Mouse (Mus musculus) gastrocnemius, postnatal 36 days (tissue): Measurements from ENCODE around the gene Gja8. TPM values are rescaled to one million over a fixed set of nuclear protein-coding genes. Genes with fewer than 3 reads are reported as not detected.
A peak's percentile ranks its signal among the peaks of the same experiment; 100 is the strongest.

Source experiments
- DNase-seq, 2 experiments: peaks; one replicate each; pipeline ENCODE4 v3.0.0; 2022
- intact Hi-C: fragments of 180-260 bp; cut with DNase I; formaldehyde crosslinking; loops from one replicate; pipeline ENCODE4 v1.15.1; 2025
- long read RNA-seq, 2 experiments: library from polyadenylated mRNA; stranded (forward); transcript quantifications; one replicate each; pipeline ENCODE4 v2.0.0; 2021
- total RNA-seq, 2 experiments: library from RNA; stranded (reverse); gene quantifications; 2 replicates each; pipeline ENCODE4 v1.2.3; 2021

Gja8 gene
- total RNA-seq, result not detected
- long read RNA-seq, experiment 1, result 0 reads
- long read RNA-seq, experiment 2, result 0 reads

DNA sequence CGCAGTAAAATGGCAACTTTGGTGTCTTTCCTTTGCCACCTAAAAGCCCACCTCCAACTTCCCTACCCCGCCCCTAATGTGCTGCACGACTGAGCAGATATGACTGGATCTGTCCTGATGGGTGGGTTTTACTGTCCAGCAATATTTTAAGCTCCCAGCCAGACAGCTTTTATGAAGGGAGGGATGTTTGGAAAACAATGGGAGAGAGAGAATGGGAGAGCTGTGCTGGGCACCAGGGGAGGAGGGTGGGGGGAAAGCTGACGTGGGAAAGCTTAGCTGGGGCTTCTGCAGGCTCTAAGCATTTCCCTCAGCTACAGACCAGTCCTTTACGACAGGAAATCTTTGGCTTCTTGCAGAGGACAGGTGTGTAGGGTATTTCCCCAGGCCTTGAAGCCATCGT, at the start of gene Gja8:
Gja8 (minus strand) TSS at position 101 of the 400 bp plus-strand sequence.
- no peak for DNase-seq
- intact Hi-C loops, result no loop called here

DNA sequence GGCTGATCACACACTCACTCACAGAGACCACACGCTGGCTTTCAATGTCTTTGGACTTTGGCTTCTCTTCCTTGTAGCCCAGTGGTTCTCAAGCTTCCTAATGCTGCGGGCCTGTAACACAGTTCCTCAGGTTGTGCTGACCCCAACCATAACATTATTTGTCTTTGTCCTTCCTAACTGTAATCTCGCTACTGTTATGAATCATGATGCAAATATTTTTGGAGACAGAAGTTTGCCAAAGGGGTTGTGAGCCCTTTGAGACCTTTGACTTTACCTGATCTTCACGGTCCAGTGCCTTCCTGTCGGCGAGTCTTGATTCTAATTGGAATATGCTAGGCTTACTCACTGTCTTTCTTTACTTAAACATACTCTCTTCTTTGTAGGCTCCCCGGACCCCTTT, 48.6 kb upstream of the Gja8 start:
- intact Hi-C loops, result no loop called here

DNA sequence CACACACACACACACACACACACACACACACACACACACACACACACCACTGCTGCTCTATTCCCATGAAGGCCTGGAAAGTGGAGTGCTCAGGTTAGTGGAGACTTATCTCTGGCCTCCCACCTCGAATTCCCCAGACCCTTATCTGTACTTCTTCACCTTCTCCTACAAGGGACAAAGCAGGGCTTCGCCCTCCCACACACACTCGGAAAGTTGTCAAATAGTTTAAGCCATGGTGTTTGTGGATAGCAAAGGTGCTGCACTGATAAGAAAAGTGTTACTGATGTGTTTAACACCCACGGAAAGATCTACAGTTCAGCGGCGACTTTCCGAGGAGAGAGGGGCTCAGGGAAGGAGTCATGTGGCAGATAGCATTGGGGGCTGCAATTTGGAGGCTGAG, 45.2 kb upstream of the Gja8 start:
- DNase-seq, result no peak
- intact Hi-C loops, result no loop called here

More for the DNA sequence above, 48.6 kb upstream of the Gja8 start:
- no peak for DNase-seq

DNA sequence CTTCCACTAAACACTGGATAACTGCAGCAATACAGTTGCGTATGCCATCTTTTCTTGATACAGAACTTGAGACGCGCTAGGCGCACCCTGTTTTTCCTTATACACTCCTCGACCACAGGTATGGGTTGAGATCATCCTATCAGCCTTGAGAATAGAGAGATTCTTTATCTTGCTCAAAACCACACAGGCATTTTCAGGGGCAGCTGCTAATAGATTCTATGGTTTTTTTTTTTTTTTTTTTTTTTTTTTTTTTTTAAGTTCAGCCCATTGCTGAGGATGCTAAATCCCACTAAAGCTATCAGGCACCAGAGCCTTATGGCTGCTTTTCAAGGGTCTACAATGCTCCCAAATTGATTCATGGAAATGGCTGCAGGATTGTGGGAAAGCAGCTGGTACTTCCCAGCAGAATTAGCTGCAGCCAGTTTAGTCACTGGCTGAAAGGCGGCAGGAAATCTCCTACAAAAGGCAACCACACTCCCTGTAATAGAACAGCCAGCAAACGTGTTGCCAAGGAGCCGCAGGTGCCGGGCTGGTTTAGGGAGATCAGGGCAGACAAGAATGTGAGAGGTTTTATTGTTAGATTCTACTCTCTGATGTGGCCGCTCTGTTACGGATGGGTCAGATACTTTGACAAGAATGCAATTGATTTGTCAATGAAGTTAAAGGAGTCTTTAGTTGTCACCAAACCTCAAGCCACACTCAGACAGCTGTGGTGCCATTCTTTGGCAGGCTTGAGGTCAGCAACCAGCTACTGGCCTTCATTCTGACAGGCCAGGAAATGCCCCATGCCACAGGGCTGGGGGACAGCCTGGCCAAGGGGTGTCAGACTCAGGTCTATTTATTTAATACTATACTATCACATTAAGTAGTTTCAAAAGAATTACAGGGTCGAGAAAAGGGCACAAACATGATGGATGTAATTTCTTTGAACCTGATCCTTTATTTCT, 37.5 kb upstream of the Gja8 start:
- DNase-seq, result no peak
- intact Hi-C loops, result no loop called here

DNA sequence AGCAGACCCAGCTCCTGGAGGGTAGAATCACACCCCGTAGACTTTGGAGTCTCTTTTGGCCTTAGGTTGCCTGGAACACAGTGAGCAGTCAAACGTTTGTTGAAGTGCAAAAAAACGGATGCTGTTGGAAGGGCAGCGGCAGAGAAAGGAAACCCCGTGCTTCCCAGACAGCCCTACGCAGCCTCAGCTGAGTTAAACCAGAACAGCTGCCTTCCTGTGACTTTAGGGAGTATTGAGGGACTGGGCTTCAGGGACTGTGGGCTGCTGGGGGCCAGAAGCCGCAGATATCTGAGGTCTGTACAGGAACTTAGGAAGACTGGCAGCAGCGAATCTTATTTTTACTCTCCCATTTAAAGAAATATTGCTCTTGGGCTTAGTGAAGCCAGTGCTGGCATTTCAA, 34.8 kb upstream of the Gja8 start:
- intact Hi-C loops, result no loop called here
- no peak for DNase-seq

DNA sequence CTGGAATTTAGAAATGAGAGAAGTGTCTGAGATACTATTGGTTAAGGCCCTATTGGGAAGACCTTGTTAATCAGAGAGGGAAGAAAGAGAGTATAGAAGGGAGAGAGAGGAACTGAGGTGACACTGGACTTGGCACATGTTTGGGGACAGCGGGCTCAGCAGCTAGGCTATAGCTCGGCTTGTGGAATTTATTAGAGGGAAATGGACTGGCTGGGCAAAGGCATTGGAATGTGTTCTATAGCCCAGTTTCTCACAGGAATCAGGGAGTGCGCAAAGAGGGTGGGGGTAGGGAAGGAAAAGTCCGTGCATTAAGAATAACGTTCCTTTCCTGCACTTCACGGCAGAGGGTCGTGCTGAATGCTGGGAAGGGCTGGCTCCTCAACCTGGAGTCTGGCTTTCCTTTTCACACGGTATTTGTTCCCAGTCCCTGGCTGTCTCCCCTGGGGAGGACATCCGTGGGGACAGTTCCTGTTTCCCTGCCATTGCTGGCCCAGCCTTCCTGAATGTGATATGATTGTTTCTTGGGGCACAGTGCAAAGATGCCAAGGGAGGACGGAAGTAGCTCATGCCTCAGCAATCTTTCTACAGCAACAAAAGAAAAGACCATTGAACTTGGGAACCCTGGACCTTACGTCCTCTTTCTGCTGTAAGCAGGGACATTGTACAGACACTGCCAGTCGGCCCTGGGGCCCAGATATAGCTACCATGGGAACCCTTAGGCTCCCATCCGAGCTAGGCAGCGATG, 27.8 kb upstream of the Gja8 start:
- no peak for DNase-seq
- intact Hi-C loops, result no loop called here

DNA sequence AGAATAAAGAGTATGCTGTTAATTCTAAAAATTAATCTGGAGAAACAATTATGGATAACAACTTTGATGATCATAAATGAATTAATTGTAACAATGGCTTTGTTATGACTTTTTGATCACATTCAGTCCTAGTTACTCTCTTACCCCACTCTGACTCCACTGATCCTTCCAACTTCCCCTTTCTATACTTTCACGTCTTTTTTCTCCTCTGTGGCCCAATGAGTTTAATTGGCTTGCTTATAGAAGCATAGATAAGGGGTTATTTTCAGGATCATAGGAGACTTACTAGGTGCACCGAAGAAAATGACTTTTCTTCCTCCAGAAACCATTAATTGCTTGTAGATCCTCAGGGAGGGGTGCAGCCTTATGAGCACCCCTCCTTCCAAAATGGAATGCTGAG, 16.9 kb upstream of the Gja8 start:
- intact Hi-C loops, result no loop called here
- no peak for DNase-seq

DNA sequence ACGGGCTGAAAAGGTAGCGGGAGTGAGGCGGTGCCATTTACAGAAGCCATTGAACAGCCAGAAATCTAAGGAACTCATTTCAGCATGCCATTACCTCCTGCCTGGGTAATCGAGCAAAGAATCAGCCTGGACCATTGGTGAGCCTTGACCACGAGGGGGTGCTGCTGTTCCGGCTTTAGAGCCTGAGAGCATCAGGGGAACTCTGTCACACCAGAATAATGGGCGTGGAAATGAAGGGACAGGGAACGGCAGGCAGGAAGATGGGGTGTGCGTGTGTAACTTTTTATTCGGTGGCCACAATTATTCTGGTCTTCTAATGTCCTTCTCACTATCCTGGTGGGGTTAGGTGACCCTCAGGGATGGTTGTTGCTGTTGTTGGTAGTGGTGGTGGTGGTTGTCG, 12.9 kb upstream of the Gja8 start:
- intact Hi-C loops, result loop anchor here (2.0 kb wide), 1 partner anchor 138 kb away; no protein-coding TSS in a partner anchor

DNA sequence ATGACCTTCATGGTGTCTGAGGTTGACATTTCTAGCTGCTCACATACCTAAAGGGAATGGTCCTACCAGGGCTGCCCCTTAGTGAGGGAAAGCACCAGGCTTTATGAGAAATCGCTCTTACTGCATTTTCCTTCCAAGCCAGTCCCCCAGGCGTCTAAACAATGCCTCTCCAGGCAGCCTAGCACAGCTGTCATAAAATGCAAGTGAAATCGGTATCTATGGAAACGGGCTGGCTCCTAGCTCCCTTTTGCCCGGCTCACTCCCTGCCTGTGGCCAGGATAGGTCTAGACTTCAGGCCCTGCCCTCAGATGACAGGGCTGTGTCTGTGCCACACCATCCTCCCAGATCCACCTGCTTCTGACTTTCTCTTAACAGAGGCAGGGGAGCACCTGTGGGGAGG, 11.8 kb upstream of the Gja8 start:
- no peak for DNase-seq
- intact Hi-C loops, result loop anchor here (2.0 kb wide), 2 partner anchors 139 to 247 kb away; no protein-coding TSS in a partner anchor

More for the DNA sequence above, 12.9 kb upstream of the Gja8 start:
- DNase-seq, result peak; percentile 75 to 79

DNA sequence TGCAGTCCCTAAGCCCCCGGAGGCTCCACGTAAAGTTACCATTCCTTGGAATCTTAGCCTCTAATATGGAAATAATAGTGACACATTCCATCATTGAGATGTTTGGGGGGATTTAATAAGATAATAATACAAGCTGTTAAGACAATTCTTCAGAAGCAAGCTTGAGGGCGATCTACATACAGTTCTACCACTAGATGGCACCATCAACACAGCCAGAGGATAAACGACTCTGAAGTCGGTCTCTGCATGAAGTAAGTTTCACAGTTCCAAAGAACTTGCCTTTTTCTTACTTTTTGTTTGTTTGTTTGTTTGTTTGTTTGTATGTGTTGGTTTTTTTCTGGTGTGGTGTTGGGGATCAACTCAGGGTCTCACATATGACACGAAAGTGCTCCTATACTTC, 10.4 kb upstream of the Gja8 start:
- no peak for DNase-seq
- intact Hi-C loops, result loop anchor here (2.0 kb wide), 1 partner anchor 249 kb away; no protein-coding TSS in a partner anchor

DNA sequence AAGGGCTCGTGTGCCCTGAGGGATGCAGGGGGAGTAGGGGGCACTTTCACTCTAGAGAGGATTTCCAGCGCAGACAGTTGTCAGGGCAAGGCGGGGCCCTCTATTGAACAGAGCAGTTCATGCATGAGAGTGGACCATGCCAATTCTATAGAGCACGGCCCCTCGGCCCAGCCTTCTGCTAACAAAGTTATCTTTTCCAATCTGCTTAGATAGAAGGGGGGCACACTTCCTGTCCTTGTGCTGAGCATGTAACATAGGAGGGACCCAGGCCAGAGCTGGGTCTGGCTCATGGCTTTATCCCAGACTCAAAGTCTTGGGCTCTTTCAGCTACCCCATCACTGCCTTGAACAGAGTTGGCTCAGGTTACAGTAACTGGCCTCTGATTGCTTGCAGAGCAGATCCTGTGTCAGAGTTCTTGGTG, 5.5 kb upstream of the Gja8 start:
- intact Hi-C loops, result no loop called here

DNA sequence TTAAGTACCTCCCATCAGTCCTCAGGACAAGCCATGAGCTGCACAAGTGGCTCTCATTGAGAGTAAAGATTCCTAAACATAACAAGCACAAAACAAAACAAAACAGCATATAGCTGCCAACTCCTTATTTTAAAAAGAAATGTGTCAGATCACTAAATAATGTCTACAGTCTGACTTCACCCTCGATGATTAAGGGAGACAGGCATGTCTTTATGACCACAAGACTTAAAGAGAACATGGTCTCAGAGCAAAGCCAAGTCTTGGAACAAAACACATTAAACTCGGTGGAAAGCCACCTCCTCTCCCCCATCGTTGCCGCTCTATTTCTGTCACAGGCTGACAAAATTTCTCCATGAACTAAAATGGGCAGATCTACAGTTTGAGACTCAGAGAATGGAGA, 1.2 kb downstream of the Gja8 start:
- intact Hi-C loops, result no loop called here
- DNase-seq, result no peak

More for the DNA sequence above, 5.5 kb upstream of the Gja8 start:
- no peak for DNase-seq

DNA sequence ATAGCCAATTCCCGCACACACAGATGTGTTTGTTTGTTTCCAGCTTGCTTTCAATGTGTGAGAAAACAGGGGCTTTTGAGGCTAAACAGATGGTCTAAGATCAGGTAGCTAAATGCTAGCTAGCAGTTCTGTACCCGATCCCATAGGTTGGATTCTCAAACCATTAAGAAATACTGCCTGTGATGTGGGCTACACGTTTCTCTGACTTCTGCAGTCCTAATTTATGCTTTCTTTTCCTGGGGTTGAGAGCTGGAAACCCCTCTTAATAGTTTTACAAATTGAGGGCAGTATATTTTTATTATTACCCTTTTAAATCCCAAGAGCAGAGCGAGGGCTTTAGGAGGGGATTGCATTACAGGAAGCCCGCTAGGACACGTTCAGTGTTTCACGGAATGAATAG, 4.8 kb downstream of the Gja8 start:
- DNase-seq, result no peak
- intact Hi-C loops, result no loop called here

DNA sequence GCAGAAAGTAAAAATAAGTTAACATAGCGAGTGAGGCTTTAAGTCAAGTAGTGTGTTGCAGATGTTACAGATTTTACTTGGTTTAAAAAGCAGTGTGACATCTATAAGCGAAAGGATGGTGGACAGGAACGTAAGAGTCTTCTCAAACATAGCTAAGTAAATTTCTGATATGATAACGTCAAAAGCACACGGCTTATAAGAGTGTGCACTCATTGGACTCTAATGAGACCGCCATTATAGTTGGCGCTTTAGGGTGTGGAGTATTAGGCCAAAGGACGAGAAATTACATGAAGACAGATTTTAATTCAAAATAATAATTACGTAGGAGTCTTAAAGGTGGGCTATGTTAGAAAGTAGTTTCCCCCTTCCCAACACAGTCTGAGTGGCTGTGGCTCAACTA, 20.2 kb downstream of the Gja8 start:
- no peak for DNase-seq
- intact Hi-C loops, result no loop called here

DNA sequence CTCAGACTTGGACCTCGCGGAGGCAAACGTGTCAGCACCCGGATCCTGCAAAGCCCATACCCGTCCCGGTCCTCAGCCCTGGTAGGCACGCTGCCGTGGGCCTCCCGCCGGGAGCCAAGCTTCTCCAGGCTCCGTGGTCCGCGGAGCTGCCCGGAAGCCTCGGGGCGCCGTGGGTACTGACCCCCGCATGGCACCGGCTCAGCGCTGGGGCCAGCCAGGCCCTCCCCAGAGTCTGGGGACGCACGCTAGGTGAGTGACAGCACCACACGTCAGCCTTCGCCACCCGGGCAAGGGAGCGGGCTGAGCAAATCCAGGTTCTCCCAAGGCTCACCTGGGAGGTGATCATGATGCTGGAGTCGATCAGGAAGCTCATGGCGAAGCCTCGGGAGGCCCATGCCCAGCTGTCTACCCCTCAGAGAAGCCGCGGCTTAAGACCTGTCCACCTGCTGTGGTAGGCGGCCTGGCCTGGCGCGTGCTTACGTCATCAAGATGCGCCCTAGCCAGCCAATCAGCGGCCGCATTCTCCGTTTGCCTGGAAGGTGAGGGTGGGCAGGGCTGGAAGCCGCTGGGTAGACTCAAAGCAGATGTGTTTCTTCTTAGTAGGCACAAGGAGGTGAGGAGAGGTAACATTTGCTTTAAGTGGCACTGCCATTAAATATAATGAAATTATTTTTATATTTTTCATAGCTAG, 20.8 kb downstream of the Gja8 start, which contains the start of gene Gpr89:
Gpr89 (minus strand) TSS at position 496 of the 691 bp plus-strand sequence.
- intact Hi-C loops, result no loop called here
- peak; percentile 82 to 87 for DNase-seq

DNA sequence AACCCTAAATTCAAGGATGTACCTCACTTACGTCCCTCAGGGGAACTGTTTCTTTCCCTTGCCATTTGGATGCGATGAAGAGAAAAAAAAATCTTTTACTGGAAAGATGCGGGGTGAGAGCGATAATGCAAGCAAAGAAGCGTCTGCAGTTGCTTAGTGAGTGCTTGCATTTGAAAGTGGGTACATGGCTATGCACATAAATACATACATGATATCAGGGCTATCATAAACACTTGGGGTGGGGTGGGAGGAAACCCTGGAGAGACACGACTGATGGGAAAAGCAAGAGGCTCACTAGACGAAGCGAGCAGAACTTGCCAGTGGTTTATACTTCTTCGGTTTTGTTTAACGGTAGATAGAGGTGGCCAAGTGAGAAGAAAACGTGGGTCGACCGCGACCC, 21.4 kb downstream of the Gja8 start, which contains the start of gene Gja5:
Gja5 (plus strand) TSS at position 301 of the 400 bp plus-strand sequence.
- intact Hi-C loops, result no loop called here
- no peak for DNase-seq

DNA sequence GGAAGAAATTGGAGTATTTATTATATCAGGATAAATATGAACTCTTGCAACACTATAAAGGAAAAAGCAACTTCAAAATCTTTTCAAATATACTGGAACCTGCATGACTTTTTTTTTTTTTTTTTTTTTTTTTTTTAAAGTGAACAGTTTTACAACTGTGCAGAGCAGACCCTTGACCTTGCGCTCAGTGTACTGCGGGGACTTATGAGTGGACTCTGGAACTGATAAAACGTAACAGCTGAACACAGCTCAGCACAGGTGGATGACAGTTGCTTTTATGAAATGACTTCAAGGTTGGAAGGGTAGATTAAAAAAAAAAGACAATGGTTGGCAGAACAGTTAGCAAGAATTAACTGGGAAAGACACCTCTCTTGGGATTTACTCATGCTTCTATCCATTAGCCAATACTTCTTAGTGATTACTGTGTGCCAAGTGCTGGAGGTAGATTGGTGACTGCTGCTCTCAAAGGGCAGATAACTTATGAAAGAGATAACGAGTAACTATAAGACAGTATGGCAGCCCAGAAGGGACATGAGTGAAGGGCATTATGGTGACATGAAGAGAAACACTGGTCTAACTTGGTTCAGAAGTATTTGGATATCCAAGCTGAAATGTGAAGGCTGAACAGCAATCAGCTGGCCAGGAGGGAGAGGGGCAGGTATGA, 23.4 kb downstream of the Gja8 start:
- intact Hi-C loops, result no loop called here
- no peak for DNase-seq

DNA sequence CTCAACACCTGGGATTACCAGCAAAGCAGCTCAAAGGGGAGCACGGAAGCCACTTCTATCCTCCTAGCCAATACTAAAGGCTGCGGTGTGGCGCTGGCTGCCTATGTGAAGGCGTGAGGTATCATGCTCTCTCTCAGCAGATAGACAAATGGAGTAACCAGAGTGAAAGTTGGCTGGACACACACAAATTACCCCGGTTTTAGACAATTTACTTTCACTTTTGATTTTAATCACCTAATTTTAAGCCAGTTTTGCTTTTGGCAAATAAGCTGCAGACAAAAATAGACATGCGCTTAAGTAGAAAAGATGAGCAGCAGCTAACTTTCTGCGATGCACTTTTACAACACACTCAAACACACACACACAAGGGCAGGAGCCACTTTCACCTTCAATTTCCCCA, 42.1 kb downstream of the Gja8 start:
- intact Hi-C loops, result loop anchor here (10.0 kb wide), 1 partner anchor 139 kb away; no protein-coding TSS in a partner anchor
- DNase-seq, result no peak

DNA sequence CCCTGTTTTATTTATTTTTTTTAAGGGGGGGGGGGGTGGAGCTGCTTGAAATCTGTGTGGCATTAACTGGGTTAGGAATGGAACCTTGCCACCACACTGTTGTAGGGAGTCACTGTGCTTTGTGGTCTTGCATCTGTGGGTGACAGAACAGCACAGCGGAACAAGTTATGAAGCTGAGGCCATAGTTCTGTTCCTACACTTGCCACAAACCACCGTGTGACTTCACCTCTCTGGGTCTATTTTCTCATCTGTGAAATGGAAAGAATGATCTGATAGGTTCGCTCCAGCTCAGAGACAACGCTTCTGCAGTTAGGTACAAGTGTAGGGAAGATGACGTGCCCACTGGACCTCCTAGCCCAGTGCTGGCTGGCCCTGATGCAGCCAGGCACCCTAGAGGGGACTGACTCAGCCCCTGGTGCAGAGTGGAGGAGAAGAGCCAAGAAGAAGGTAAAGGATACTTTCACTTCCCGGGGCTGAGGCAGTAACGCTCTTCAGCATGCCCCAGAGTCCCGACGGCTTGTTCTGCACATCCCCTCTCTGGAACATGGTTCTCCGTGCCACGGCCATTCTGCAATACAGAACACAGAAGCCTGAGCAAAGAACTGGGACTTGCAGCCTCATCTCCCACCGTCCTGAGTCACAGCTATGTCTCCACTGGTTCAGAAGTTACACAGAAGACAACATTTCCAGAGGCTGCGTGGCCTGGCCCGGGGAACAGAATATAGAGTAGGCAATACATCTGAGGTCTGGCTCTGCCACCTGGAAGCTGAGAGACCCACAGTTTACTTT, 43.6 kb downstream of the Gja8 start:
- DNase-seq, result no peak
- intact Hi-C loops, result loop anchor here (10.0 kb wide), 1 partner anchor 137 kb away; no protein-coding TSS in a partner anchor
